Mouse (Mus musculus) megakaryocyte, embryonic 14.5 days (primary cell): ENCODE results near the gene Eif5b.

Experiments used
- FLI1 ChIP-seq: IDR thresholded peaks from 2 replicates; pipeline ENCODE4 v1.6.1; 2012; ENCODE audit warnings: low read length, inconsistent platforms, mixed read lengths
- GATA1 ChIP-seq: IDR thresholded peaks from 3 replicates; pipeline ENCODE4 v1.6.1; 2012; ENCODE audit warnings: mixed read lengths, low read length, inconsistent platforms, borderline replicate concordance

DNA sequence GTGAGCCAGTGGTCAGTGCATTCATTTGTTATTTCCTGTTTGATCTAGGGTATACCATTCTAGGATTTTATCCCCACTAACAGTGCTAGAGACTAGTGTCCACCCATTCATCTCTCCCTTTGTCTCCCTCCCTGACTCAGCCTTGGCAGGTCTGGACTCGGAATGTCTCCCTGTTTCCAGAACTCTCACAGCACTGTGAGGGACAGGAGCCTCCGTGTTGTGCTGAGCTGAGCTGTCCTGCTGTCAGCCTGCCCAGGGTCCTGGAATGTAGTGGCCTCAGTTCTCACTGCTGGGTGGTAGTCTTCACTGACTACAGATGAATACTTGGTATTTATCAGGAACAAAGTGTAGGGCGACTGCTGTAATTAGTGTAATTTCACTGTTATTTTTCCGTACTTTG is 37.7 kb downstream of the Eif5b start:
- TF ChIP-seq GATA1 (no peak), FLI1 (no peak)
